Mouse (Mus musculus) heart, postnatal 10 days (tissue): Measurements from ENCODE around the gene C1qc. TPM values are rescaled to one million over a fixed set of nuclear protein-coding genes. Genes with fewer than 3 reads are reported as not detected.
A peak's percentile ranks its signal among the peaks of the same experiment; 100 is the strongest.

Experiments used
- DNase-seq, 2 experiments: peaks; one replicate each; pipeline ENCODE4 v3.0.0; 2021
- intact Hi-C: fragments of 180-260 bp; cut with DNase I; formaldehyde crosslinking; loops from one replicate; pipeline ENCODE4 v1.15.1; 2025
- total RNA-seq, 2 experiments: library from RNA; stranded (reverse); gene quantifications; 2 replicates each; pipeline ENCODE4 v1.2.3; 2021

The C1qc gene
- total RNA-seq: 10 to 100 TPM; 17.8 to 24.8 TPM

DNA sequence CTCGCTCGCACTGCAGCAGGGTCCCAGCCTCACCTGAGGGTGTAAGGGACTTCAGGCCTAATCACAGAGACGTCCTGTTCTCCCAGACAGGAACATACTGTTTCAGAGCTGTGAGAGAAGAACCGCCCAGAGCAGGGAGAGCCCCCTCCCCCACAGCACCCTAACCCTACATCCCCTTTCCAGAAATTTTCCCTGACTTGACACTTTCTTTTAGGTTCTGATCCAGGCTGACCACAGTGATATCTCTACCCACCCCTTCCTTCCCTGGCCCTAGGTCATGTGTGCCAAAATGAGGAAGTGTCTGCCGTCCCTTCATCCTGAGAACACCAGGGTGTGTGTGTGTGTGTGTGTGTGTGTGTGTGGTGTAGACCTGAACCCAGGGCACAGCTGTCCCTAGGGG is at the start of gene C1qc:
Gene C1qc, minus strand, starts transcription at position 255 of the 400 bp plus-strand sequence.
- DNase-seq: peak in 1 of 2 experiments; percentile 24
- intact Hi-C loops: no loop called here

DNA sequence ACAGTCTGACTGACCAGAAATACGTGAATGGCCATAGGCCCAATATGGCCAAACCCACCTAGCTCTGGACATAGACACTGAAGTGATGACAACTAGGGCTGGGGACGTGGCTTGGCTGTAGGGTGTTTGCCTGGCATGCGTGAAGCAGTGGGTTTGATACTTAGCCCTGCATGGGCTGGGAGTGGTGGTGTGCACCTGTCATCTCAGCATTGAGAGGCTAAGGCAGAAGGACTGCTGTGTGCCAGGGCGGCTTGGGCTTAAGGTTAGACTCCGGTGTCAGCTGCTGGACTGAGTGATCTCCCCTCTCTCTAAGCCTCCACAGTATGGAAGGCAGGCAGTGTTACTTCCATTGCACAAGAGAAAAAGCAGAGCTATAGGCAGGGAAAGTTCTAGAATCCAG is 45.1 kb upstream of the C1qc start:
- intact Hi-C loops: no loop called here

GRCm38 (mm10) chr4:136937344-136937743 is 44.5 kb upstream of the C1qc start:
- intact Hi-C loops: no loop called here
- no peak for DNase-seq

More for the DNA sequence above, 45.1 kb upstream of the C1qc start:
- no peak for DNase-seq

DNA sequence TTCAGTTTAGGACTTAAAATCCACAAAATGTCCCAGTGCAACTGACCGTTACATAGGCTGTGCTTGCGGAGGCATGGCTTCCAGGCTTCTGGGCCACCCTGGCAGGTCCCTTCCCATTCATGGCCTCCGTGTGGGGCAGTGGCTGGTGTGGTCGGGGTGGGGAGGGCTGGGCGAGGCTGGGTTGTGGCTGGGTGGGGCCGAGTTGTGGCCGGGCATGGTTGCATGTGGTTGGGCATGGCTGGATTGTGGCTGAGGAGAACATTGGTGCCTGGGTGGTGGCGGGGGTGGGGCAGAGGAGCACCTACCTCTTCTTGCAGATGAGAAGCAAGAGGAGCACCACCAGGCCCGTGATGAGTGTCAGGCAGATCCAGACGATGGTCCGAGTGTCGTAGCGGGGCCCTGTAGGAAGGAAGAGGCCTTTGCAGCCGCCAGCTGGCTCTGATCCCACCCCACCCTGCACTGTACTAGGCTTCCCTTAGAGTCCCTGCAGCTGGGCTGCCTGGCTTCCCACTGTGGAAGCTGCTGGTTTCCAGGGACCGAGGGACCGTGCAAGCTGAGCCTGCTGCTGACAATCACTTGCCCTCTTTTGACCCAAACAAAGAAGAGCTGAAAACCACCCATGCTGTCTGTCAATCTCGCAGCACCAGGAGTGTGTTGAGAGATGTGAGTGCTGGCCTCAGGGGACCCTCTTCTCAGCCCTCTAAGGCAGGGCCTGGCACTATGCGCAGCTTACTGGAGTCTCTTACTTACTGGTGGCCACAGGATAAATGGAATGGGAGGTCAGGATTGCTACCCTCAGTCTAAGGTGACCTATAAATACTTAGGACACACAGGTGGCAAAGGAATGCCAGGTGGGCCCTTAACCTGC is 42.1 kb upstream of the C1qc start:
- intact Hi-C loops: no loop called here
- peak in 1 of 2 experiments; percentile 19 for DNase-seq

GRCm38 (mm10) chr4:136930474-136930873 is 37.6 kb upstream of the C1qc start:
- no peak for DNase-seq
- intact Hi-C loops: no loop called here

DNA sequence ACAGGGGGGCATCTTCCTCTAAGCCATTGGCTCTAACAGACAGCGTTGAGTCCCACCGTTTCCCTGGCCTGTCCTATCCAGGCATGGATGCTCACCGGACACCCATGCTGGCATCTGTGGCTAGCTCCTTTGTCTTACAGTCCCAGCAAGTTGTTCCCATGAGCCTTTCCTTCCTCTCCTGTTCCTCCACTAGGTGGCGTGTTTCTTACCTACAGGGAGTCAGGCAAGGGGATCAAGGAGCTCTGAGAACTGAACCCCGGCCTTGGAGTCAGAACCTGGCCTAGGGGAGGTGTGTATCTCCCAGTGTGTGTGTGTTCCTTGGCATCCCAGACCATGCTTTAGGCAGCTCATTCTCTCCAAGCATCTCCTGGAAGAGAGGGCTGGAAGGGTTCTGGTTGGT is 36.1 kb upstream of the C1qc start:
- peak in 1 of 2 experiments; percentile 32 for DNase-seq
- intact Hi-C loops: no loop called here

DNA sequence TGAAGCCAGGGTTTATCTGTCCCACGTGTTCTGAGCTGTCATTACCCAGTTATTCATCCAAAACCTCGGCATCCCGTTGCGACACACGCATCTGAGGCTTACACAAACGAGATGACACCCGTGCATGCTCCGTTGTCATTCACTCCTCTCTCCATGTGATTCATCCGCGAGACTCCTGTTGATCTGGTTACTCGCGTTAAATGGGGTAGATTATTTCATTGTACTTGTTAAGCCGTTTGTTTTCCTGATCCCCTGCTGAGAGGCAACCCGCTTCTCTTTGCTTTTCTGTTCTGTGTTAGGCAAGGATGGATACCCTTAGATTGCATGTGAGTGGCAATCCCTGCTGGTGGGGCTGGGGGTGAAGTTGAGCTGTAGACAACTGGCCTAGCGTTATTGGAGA is 32.9 kb upstream of the C1qc start:
- DNase-seq: no peak
- intact Hi-C loops: no loop called here

- intact Hi-C loops: no loop called here
- DNase-seq: peak; percentile 78 to 87
Observed at GRCm38 (mm10) chr4:136924529-136924928, 31.7 kb upstream of the C1qc start.

GRCm38 (mm10) chr4:136919526-136919925 is 26.7 kb upstream of the C1qc start:
- DNase-seq: no peak
- intact Hi-C loops: no loop called here

DNA sequence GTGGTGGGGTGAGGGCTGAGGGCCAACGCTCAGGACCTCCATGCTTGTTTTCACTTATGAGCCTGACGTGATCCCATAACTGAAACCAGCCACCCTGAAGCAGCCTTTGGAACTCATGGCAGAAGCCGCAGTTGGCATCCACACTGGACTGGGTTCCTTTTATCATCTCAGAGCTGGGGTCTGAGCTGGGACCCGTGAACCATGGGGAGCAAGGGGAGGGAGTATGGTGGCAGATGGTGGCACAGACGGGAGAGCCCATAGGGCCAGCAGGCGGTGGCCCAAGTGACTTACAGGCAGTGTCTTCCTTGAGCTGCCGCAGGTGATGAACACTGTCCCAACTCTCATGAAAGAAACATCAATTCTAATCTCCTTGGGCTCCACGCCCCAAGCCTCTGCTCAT is 26.0 kb upstream of the C1qc start:
- no peak for DNase-seq
- intact Hi-C loops: no loop called here

DNA sequence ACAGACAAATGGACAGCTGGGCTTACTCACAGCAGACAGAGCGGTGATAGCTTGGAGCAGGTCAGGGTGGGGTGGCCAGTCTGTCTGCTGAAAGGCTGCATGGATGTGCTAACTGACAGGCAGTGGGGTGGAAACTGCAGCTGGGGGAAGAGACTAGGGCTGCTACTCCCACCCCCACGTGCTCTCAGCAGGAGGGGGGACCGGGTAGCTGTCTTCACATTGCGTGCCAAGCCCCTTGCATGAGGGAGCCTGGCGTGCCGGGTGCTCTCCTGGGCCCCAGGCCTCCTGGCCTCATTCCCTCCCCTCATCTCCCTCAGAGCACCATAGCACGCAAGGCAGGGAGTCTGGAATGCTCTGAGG is 24.3 kb upstream of the C1qc start:
- no peak for DNase-seq
- intact Hi-C loops: no loop called here

DNA sequence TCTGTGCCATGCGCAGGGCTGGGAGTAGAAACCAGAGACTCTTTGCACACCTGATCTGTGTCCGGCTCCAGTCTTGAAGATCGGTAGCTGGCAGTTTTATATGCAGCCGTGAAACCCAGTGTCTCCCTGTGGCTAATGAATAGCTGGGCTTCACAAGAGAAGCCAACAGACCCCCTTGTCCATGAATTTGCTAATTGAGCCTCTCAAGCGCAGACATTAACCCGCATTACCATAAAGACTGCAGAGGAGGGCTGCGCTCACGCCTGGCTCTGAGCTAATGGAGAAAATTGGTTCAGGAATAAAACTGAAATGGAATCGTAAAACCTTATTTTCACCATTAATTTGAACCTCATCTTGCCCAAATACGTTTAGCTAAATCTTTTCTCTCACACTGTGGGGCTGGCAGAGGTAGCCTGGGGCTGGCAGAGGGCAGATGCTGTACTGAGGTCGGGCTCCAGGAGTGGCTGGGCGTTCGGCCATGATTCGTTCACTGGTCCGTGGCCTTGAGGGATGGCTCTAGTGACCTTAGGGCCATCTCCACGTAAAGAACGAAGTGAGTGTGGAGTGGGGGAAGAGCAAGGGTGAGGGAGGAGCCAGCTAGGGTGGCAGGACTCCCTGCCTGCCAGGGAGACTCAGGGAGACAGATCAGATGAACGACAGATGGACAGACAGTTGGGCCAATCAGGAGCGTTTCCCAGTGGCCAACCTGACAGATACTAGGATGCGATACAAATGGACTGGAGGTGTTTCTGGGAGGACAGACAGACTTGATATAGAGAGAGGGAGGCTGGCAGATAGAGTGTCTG is 23.7 kb upstream of the C1qc start:
- DNase-seq: no peak
- intact Hi-C loops: no loop called here

GRCm38 (mm10) chr4:136912841-136913240 is 20.0 kb upstream of the C1qc start:
- no peak for DNase-seq
- intact Hi-C loops: no loop called here

GRCm38 (mm10) chr4:136911804-136912203 is 18.9 kb upstream of the C1qc start:
- intact Hi-C loops: no loop called here
- DNase-seq: no peak

GRCm38 (mm10) chr4:136911211-136911646 is 18.4 kb upstream of the C1qc start:
- intact Hi-C loops: no loop called here
- DNase-seq: no peak

- intact Hi-C loops: loop anchor here (1.0 to 10.0 kb wide), 3 partner anchors 73 to 377 kb away; no protein-coding TSS in a partner anchor
Observed at GRCm38 (mm10) chr4:136907809-136908208, 14.9 kb upstream of the C1qc start.

DNA sequence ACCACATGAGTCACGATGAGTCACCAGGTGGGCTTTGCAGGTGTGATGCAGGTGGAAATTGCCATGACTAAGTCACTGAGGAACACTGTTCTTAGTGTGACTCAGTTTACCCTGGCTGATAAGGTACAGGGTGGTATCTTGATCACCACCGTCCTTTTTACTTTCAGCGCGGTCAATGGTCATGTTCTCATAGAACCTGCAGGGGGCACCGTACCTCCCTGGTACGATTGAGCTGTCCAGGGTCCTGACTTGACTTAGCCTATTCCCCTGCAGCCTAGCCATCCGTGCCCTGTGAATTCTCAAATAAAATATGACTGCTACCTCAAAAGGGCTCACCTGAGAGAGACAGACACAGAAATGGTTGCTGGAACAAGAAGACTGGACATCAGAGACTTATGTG is 14.2 kb upstream of the C1qc start:
- intact Hi-C loops: loop anchor here (1.0 to 10.0 kb wide), 3 partner anchors 74 to 378 kb away; no protein-coding TSS in a partner anchor
- DNase-seq: peak; percentile 62 to 80

More at GRCm38 (mm10) chr4:136907809-136908208, 14.9 kb upstream of the C1qc start:
- DNase-seq: no peak

GRCm38 (mm10) chr4:136904767-136905539 is 12.1 kb upstream of the C1qc start:
- intact Hi-C loops: loop anchor here (10.0 kb wide), 1 partner anchor 380 kb away; no protein-coding TSS in a partner anchor
- DNase-seq: no peak

DNA sequence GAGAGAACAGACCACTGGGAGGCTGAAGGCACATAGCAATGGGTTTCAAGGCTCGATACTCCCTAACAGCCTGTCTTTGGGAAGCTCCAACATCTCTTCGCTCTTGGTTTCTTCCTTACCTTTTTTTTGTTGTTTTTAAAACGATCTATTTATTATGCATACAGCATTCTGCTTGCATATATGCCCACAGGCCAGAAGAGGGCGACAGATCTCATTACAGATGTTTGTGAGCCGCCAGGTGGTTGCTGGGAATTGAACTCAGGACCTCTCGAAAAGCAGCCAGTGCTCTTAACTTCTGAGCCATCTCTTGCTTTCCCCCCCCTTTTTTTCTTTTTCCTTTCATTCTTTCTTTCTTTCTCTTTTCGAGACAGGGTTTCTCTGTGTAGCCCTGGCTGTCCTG is 6.3 kb upstream of the C1qc start:
- DNase-seq: no peak
- intact Hi-C loops: no loop called here

- intact Hi-C loops: no loop called here
- DNase-seq: peak in 1 of 2 experiments; percentile 24
Observed at GRCm38 (mm10) chr4:136898637-136899036, 5.8 kb upstream of the C1qc start, which contains the start of gene C1qa. C1qa (minus strand) TSS chr4:136898803.
